Comparison of ENCODE assay signal across 8 mouse cellular contexts in genomic region chr7:122066102-122066944, GRCm38 (mm10). TPM values are rescaled to one million over a fixed set of nuclear protein-coding genes. Genes with fewer than 3 reads are reported as not detected.
A peak's percentile ranks its signal among the peaks of the same experiment; 100 is the strongest.
DNase-seq lines count a peak whose midpoint lies in the region; ATAC-seq and TF ChIP-seq lines count a peak whose summit lies in the region.

No protein-coding gene starts in this region.

- WGBS in lung, adult 2 months, result 8% methylated on average over 31 of the region's 31 CpGs
- WGBS in bone marrow, adult 2 months, result 3% methylated on average over 31 of the region's 31 CpGs
- 21% methylated on average over 31 of the region's 31 CpGs for WGBS in hindbrain, embryonic 10.5 days

- peaks cover 46% of the 10 kb centered on the region for H3K36me3 ChIP-seq in hindbrain, embryonic 10.5 days

- 0 out of 2 replicates have a peak, but pooled peaks have one; percentile 1 for ATAC-seq in megakaryocyte progenitor cell, adult 5-6 weeks (replicated peaks; ENCODE audit: poor library complexity)

- H3K4me3 ChIP-seq in lung, adult 2 months (replicated peaks; ENCODE audit: extremely low read depth, low read depth, low read length), result peak overlapping the region; percentile 74
- H3K4me3 ChIP-seq in bone marrow, adult 2 months (replicated peaks; ENCODE audit: control insufficient read depth, low read depth, low read length), result peak overlapping the region; percentile 95
- peak overlapping the region; percentile 100 for H3K4me3 ChIP-seq in hindbrain, embryonic 10.5 days

- H3K27ac ChIP-seq in bone marrow, adult 2 months (ENCODE audit: control insufficient read depth, insufficient read depth, low read depth, low read length, poor library complexity), result peak overlapping the region; percentile 81
- peak overlapping the region; percentile 98 for H3K27ac ChIP-seq in hindbrain, embryonic 10.5 days

- intact Hi-C loops in left cerebral cortex, postnatal 10 days (cut with DNase I), result loop anchor here (5.0 kb wide), 1 partner anchor 44 kb away; the partner anchor contains the start of gene Gga2

- H3K27me3 ChIP-seq in hindbrain, embryonic 10.5 days (ENCODE audit: insufficient read depth, poor library complexity, severe bottlenecking), result no peaks in the 10 kb centered on the region

- no peak for TF ChIP-seq CTCF in lung, adult 2 months (IDR thresholded peaks at IDR 0.05; ENCODE audit: insufficient read depth, low read length)
- no peak for TF ChIP-seq CTCF in bone marrow, adult 2 months (IDR thresholded peaks at IDR 0.05; ENCODE audit: control insufficient read depth, insufficient read depth, low read length)

- no peak for TF ChIP-seq POLR2A in lung, adult 2 months (IDR thresholded peaks at IDR 0.05; ENCODE audit: borderline replicate concordance, extremely low read depth, low read depth, low read length)
- no peak for TF ChIP-seq POLR2A in bone marrow, adult 2 months (IDR thresholded peaks at IDR 0.05; ENCODE audit: borderline replicate concordance, control insufficient read depth, low read depth, low read length)

- DNase-seq in lung, adult 2 months, result no peak
- DNase-seq in lung, postnatal 25 days (ENCODE audit: low spot score), result no peak
- no peak for DNase-seq in hindbrain, embryonic 10.5 days (ENCODE audit: low spot score)
- DNase-seq in right cerebral cortex, postnatal 4 days, result no peak
- no peak for DNase-seq in left cerebral cortex, postnatal 10 days (ENCODE audit: extremely low spot score in 1 of 2, low spot score in 2 of 2)
- DNase-seq in adrenal gland, adult 8-10 months, result no peak

- peaks cover 8% of the 10 kb centered on the region for H3K4me1 ChIP-seq in lung, adult 2 months (ENCODE audit: control insufficient read depth, insufficient read depth, low read length)
- H3K4me1 ChIP-seq in bone marrow, adult 2 months (ENCODE audit: control insufficient read depth, insufficient read depth, low read length), result peaks cover 2% of the 10 kb centered on the region; the same call in 1 of the 2 replicates
- peaks cover 35% of the 10 kb centered on the region for H3K4me1 ChIP-seq in hindbrain, embryonic 10.5 days (replicated peaks)

- no peaks in the 10 kb centered on the region for H3K9me3 ChIP-seq in hindbrain, embryonic 10.5 days

RNA-seq across cellular contexts. Expression of gene Ubfd1, which starts 0.7 kb away (rescaled TPM):
- polyA plus RNA-seq in lung, adult 2 months (2012; rRNA removed), result 17.5 and 21.1 TPM in 2 replicates
- polyA plus RNA-seq in bone marrow, adult 2 months (2011; ENCODE audit: insufficient read depth, insufficient read length, low replicate concordance, missing spikeins), result 9.0 and 13.8 TPM in 2 replicates
- 64.3 and 70.0 TPM in 2 replicates for polyA plus RNA-seq in hindbrain, embryonic 10.5 days (2016; fragmentation: Nextera tagmentation; extraction: Ambion mirVana)
- 36.5 and 37.1 TPM in 2 replicates for total RNA-seq in megakaryocyte progenitor cell, adult 5-6 weeks (2015)
- total RNA-seq in megakaryocyte progenitor cell, adult 5-6 weeks (2017), result 30.7 and 35.9 TPM in 2 replicates
- total RNA-seq in left cerebral cortex, postnatal 10 days (2021), result 10 to 100 TPM; 67.0 to 70.7 TPM
- 10 to 100 TPM; 46.0 to 56.0 (median 50.4) TPM for total RNA-seq in adrenal gland, adult 8-10 months (2022)

RNA-seq across cellular contexts. Expression of gene Ears2, which starts 0.7 kb away (rescaled TPM):
- polyA plus RNA-seq in lung, adult 2 months (2012; rRNA removed), result 5.1 and 6.0 TPM in 2 replicates
- polyA plus RNA-seq in bone marrow, adult 2 months (2011; ENCODE audit: insufficient read depth, insufficient read length, low replicate concordance, missing spikeins), result 1.6 and 2.3 TPM in 2 replicates
- polyA plus RNA-seq in hindbrain, embryonic 10.5 days (2016; fragmentation: Nextera tagmentation; extraction: Ambion mirVana), result 16.4 and 18.3 TPM in 2 replicates
- total RNA-seq in megakaryocyte progenitor cell, adult 5-6 weeks (2015), result 4.1 and 5.7 TPM in 2 replicates
- total RNA-seq in megakaryocyte progenitor cell, adult 5-6 weeks (2017), result 6.6 and 7.7 TPM in 2 replicates
- total RNA-seq in left cerebral cortex, postnatal 10 days (2021), result 1 to 10 TPM; 7.6 to 7.8 TPM
- total RNA-seq in adrenal gland, adult 8-10 months (2022), result 10 to 100 TPM; 17.8 to 23.3 (median 20.0) TPM

RNA-seq across cellular contexts. Expression of gene Ndufab1, which starts 35.4 kb away (rescaled TPM):
- 150 and 268 TPM in 2 replicates for polyA plus RNA-seq in lung, adult 2 months (2012; rRNA removed)
- polyA plus RNA-seq in bone marrow, adult 2 months (2011; ENCODE audit: insufficient read depth, insufficient read length, low replicate concordance, missing spikeins), result 74.3 and 130 TPM in 2 replicates
- polyA plus RNA-seq in hindbrain, embryonic 10.5 days (2016; fragmentation: Nextera tagmentation; extraction: Ambion mirVana), result 765 and 766 TPM in 2 replicates
- total RNA-seq in megakaryocyte progenitor cell, adult 5-6 weeks (2015), result 277 and 282 TPM in 2 replicates
- 77.0 and 77.4 TPM in 2 replicates for total RNA-seq in megakaryocyte progenitor cell, adult 5-6 weeks (2017)
- total RNA-seq in left cerebral cortex, postnatal 10 days (2021), result 100 to 1,000 TPM; 274 TPM
- 100 to 1,000 TPM; 279 to 424 (median 346) TPM for total RNA-seq in adrenal gland, adult 8-10 months (2022)

RNA-seq across cellular contexts. Expression of gene Gga2, which starts 45.3 kb away (rescaled TPM):
- polyA plus RNA-seq in lung, adult 2 months (2012; rRNA removed), result 26.2 and 35.3 TPM in 2 replicates
- 23.3 and 35.6 TPM in 2 replicates for polyA plus RNA-seq in bone marrow, adult 2 months (2011; ENCODE audit: insufficient read depth, insufficient read length, low replicate concordance, missing spikeins)
- 79.8 and 98.4 TPM in 2 replicates for polyA plus RNA-seq in hindbrain, embryonic 10.5 days (2016; fragmentation: Nextera tagmentation; extraction: Ambion mirVana)
- total RNA-seq in megakaryocyte progenitor cell, adult 5-6 weeks (2015), result 17.1 and 20.0 TPM in 2 replicates
- 19.7 and 21.4 TPM in 2 replicates for total RNA-seq in megakaryocyte progenitor cell, adult 5-6 weeks (2017)
- 10 to 100 TPM; 32.8 to 34.8 TPM for total RNA-seq in left cerebral cortex, postnatal 10 days (2021)
- total RNA-seq in adrenal gland, adult 8-10 months (2022), result 10 to 100 TPM; 18.0 to 29.3 (median 22.4) TPM
